ENCODE assay signal across 8 mouse cellular contexts in genomic region chr15:83500352-83500751, GRCm38 (mm10). TPM values are rescaled to one million over a fixed set of nuclear protein-coding genes. Genes with fewer than 3 reads are reported as not detected.
DNase-seq lines count a peak whose midpoint lies in the region; ATAC-seq lines count a peak whose summit lies in the region.

No protein-coding gene starts in this region.

- 59% methylated on average over 3 of the region's 3 CpGs for WGBS in kidney, embryonic 14.5 days

- no peaks in the 10 kb centered on the region for H3K27me3 ChIP-seq in kidney, embryonic 14.5 days (ENCODE audit: control insufficient read depth, insufficient read depth, low read length)

- no peak overlapping the region for H3K27ac ChIP-seq in kidney, embryonic 14.5 days (ENCODE audit: low read depth, low read length)

- H3K4me3 ChIP-seq in kidney, embryonic 14.5 days (ENCODE audit: low read length) = no peak overlapping the region

- no peak for ATAC-seq in kidney, embryonic 14.5 days (ENCODE audit: low FRiP score, low TSS enrichment)
- ATAC-seq in erythroid progenitor cell, adult 5-6 weeks (replicated peaks; ENCODE audit: low FRiP score, poor library complexity, severe bottlenecking) = peak; percentile 75

- H3K9me3 ChIP-seq in kidney, embryonic 14.5 days (ENCODE audit: control insufficient read depth, low read length) = no peaks in the 10 kb centered on the region

- DNase-seq in kidney, adult 18-20 months = peak; percentile 57
- peak; percentile 74 for DNase-seq in ES-CJ7 (ENCODE audit: low read depth, low spot score)
- DNase-seq in spleen, adult 12 weeks (ENCODE audit: low spot score) = peak; percentile 59
- DNase-seq in right cerebral cortex, postnatal 4 days = no peak
- DNase-seq in layer of hippocampus, adult 8-10 months (ENCODE audit: low spot score in 2 of 2) = no peak
- no peak for DNase-seq in urinary bladder, postnatal 4 days (ENCODE audit: low spot score in 2 of 2)

- no peak overlapping the region for H3K9ac ChIP-seq in kidney, embryonic 14.5 days (ENCODE audit: low read depth, low read length)

- no peaks in the 10 kb centered on the region for H3K4me1 ChIP-seq in kidney, embryonic 14.5 days (ENCODE audit: control insufficient read depth, insufficient read depth, low read length)

- H3K4me2 ChIP-seq in kidney, embryonic 14.5 days (replicated peaks; ENCODE audit: low read depth, low read length) = no peak overlapping the region

- H3K36me3 ChIP-seq in kidney, embryonic 14.5 days (ENCODE audit: control insufficient read depth, insufficient read depth, low read length) = peaks cover 9% of the 10 kb centered on the region; the same call in 1 of the 2 replicates

RNA-seq across cellular contexts. Expression of gene Ttll1, which starts 10.3 kb away (rescaled TPM):
- 14.8 and 19.8 TPM in 2 replicates for polyA plus RNA-seq in kidney, embryonic 14.5 days (2014; fragmentation: Nextera tagmentation; extraction: Ambion mirVana)
- total RNA-seq in erythroid progenitor cell, adult 5-6 weeks (2015; ENCODE audit: low replicate concordance) = 4.3 and 7.1 TPM in 2 replicates
- total RNA-seq in erythroid progenitor cell, adult 5-6 weeks (2017; ENCODE audit: low replicate concordance) = 0.45 and 2.8 TPM in 2 replicates
- 10 to 100 TPM; 32.0 to 40.0 (median 36.2) TPM for total RNA-seq in layer of hippocampus, adult 8-10 months (2022)

RNA-seq across cellular contexts. Expression of gene Bik, which starts 26.3 kb away (rescaled TPM):
- polyA plus RNA-seq in kidney, embryonic 14.5 days (2014; fragmentation: Nextera tagmentation; extraction: Ambion mirVana) = 12.3 and 12.6 TPM in 2 replicates
- total RNA-seq in erythroid progenitor cell, adult 5-6 weeks (2015; ENCODE audit: low replicate concordance) = 2.2 TPM in 1 of 2 replicates, not detected in the other
- total RNA-seq in erythroid progenitor cell, adult 5-6 weeks (2017; ENCODE audit: low replicate concordance) = 3.7 TPM in 1 of 2 replicates, not detected in the other
- total RNA-seq in layer of hippocampus, adult 8-10 months (2022) = under 1 TPM in 3 of 4 experiments, not detected in 1; 0.40 to 0.66 (median 0.47) TPM

RNA-seq across cellular contexts. Expression of gene Pacsin2, which starts 35.9 kb away (rescaled TPM):
- 37.9 and 64.2 TPM in 2 replicates for polyA plus RNA-seq in kidney, embryonic 14.5 days (2014; fragmentation: Nextera tagmentation; extraction: Ambion mirVana)
- total RNA-seq in erythroid progenitor cell, adult 5-6 weeks (2015; ENCODE audit: low replicate concordance) = 80.0 and 81.7 TPM in 2 replicates
- 145 and 184 TPM in 2 replicates for total RNA-seq in erythroid progenitor cell, adult 5-6 weeks (2017; ENCODE audit: low replicate concordance)
- total RNA-seq in layer of hippocampus, adult 8-10 months (2022) = 100 to 1,000 TPM in 3 of 4 experiments, 10 to 100 TPM in 1; 95.2 to 112 (median 106) TPM

Comparison
In these comparisons a context has a peak if more than half of its experiments do, and no peak if none do; other contexts are left out.
1. DNase-seq: peak in kidney, adult 18-20 months (single experiment), ES-CJ7 (single experiment) and spleen, adult 12 weeks (single experiment); none in right cerebral cortex, postnatal 4 days (single experiment), layer of hippocampus, adult 8-10 months (0 of 2) and urinary bladder, postnatal 4 days (0 of 2).
2. RNA of gene Ttll1, which starts 10.3 kb away (total RNA-seq): 32.0 to 40.0 TPM in layer of hippocampus, adult 8-10 months; 0.45 to 7.1 TPM in erythroid progenitor cell, adult 5-6 weeks; every median in the first group is over 4 times any median in the second.